Mouse (Mus musculus) kidney, embryonic 16.5 days (tissue): ENCODE data around the gene Txnip. TPM values are rescaled to one million over a fixed set of nuclear protein-coding genes. Genes with fewer than 3 reads are reported as not detected.
A peak's percentile ranks its signal among the peaks of the same experiment; 100 is the strongest.

ENCODE experiments used
- ATAC-seq: fragments of 200-750 bp; cut with Nextera tagmentation; 2 replicates; pipeline ENCODE4 v1.8.0; 2017; ENCODE audit warnings: moderate TSS enrichment; ENCODE audit not compliant: low FRiP score, low TSS enrichment
- H3K27ac ChIP-seq: fragments of 300-500 bp; sonication (generic); 2 replicates; pipeline ENCODE4 v1.5.1; 2014; ENCODE audit warnings: low read length
- H3K27me3 ChIP-seq: fragments of 300-500 bp; sonication (generic); 2 replicates; pipeline ENCODE4 v1.6.1; 2014; ENCODE audit warnings: low read length, control low read depth, mixed read lengths; ENCODE audit not compliant: insufficient read depth
- H3K36me3 ChIP-seq: fragments of 300-500 bp; sonication (generic); 2 replicates; pipeline ENCODE4 v1.6.1; 2014; ENCODE audit warnings: low read length, control low read depth, mixed read lengths; ENCODE audit not compliant: insufficient read depth
- H3K4me1 ChIP-seq: fragments of 300-500 bp; sonication (generic); 2 replicates; pipeline ENCODE4 v1.6.1; 2014; ENCODE audit warnings: low read length, control low read depth, mixed read lengths; ENCODE audit not compliant: insufficient read depth
- H3K4me2 ChIP-seq: fragments of 300-500 bp; sonication (generic); replicated peaks from 2 replicates; pipeline ENCODE4 v1.6.1; 2014; ENCODE audit warnings: low read depth, low read length
- H3K4me3 ChIP-seq: fragments of 300-500 bp; sonication (generic); 2 replicates; pipeline ENCODE4 v1.5.1; 2014; ENCODE audit warnings: mild to moderate bottlenecking, low read length
- H3K9ac ChIP-seq: fragments of 300-500 bp; sonication (generic); replicated peaks from 2 replicates; pipeline ENCODE4 v1.6.1; 2014; ENCODE audit warnings: low read length
- H3K9me3 ChIP-seq: fragments of 300-500 bp; sonication (generic); 2 replicates; pipeline ENCODE4 v1.6.1; 2016; ENCODE audit warnings: low read length, control low read depth
- WGBS: fragments of 180-500 bp; shearing (Covaris S2); extraction: QIAGEN DNeasy Blood & Tissue Kit; methylation state at CpG from one replicate; pipeline ENCODE4 v1.1.7; 2014; 5-methylcytosine and 5-hydroxymethylcytosine counted together
- polyA plus RNA-seq: library from polyadenylated mRNA; unstranded; fragments of >200 nt; fragmentation: Nextera tagmentation; extraction: Ambion mirVana; gene quantifications from 2 replicates; pipeline ENCODE4 v1.2.1, GENCODE M21; 2015

Txnip gene
- polyA plus RNA-seq, 1 experiment from 2014 or later: 197 TPM

DNA sequence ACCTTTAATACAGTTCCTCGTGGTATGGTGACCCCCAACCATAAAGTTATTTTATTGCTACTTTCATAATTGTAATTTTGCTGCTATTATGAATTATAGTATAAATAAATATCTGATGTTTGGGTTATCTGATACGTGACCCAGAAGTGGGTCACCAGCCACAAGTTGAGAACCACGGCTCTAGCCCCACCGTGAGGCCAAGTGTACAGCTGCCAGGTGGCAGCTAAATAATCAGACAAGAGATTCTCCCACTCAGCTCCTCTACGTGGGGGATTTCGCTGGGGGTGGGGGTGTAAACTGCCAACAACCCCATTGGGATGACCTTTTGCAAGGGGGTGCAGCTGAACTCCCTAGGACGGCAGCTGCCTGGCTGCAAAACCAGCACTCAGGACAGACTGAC lies 25.7 kb upstream of the Txnip start:
- Histone ChIP-seq H3K4me2 (no peak overlapping the region), H3K4me1 (peaks cover 5% of the 10 kb centered on the region; the same call in 1 of the 2 replicates), H3K36me3 (no peaks in the 10 kb centered on the region), H3K4me3 (no peak overlapping the region), H3K9ac (no peak overlapping the region), H3K9me3 (no peaks in the 10 kb centered on the region), H3K27ac (no peak overlapping the region), H3K27me3 (peaks cover 24% of the 10 kb centered on the region)
- whole genome bisulfite sequencing: 48% methylated on average over 7 of the region's 7 CpGs
- no peak for ATAC-seq

DNA sequence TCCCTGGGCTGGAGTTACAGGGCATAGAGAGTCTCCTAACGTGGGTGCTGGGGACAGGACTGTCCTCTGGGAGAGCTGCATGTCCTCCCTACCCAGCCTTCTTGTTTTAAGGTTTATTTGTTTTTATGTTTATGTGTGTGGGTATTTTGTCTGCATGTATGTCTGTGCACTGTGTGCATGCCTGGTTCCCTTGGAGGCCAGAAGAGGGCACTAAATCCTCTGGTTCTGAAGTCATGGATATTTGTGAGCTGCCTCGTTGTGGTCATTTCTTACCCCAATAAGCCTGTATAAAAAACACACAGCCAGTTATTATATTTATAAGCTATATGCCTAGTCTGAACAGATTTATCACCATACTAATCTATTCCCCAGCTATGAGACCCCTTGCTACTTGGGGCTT lies 23.5 kb upstream of the Txnip start:
- ATAC-seq: no peak
- H3K4me2 ChIP-seq: no peak overlapping the region
- peaks cover 3% of the 10 kb centered on the region for H3K27me3 ChIP-seq
- no peak overlapping the region for H3K27ac ChIP-seq
- H3K4me3 ChIP-seq: no peak overlapping the region
- no peaks in the 10 kb centered on the region for H3K4me1 ChIP-seq
- H3K36me3 ChIP-seq: no peaks in the 10 kb centered on the region
- H3K9me3 ChIP-seq: no peaks in the 10 kb centered on the region
- no peak overlapping the region for H3K9ac ChIP-seq
- WGBS: 59% methylated on average over 2 of the region's 2 CpGs

DNA sequence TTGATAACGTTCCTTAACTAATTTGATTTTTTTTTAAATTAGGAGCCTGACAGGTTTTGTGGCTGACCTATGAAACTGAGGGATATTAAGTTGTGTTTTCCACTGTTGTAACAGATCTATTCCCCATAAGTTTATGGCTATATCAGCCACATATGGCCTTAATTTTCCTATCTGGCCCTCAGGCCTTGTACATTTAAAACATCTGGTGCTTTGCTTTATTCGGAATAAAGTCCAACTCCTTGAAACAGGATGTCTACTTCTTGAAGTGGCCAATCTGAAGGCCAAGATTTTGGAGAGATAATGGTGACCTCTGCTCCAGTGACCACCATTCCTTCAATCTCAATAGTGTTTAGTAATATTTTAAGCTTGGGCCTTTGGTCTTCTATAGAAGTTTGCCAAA lies 18.4 kb upstream of the Txnip start:
- H3K4me2 ChIP-seq: no peak overlapping the region
- H3K27ac ChIP-seq: no peak overlapping the region
- no peaks in the 10 kb centered on the region for H3K9me3 ChIP-seq
- 63% methylated on average over 2 of the region's 2 CpGs for WGBS
- H3K27me3 ChIP-seq: no peaks in the 10 kb centered on the region
- no peak overlapping the region for H3K9ac ChIP-seq
- no peak for ATAC-seq
- no peaks in the 10 kb centered on the region for H3K4me1 ChIP-seq
- H3K36me3 ChIP-seq: no peaks in the 10 kb centered on the region
- no peak overlapping the region for H3K4me3 ChIP-seq

DNA sequence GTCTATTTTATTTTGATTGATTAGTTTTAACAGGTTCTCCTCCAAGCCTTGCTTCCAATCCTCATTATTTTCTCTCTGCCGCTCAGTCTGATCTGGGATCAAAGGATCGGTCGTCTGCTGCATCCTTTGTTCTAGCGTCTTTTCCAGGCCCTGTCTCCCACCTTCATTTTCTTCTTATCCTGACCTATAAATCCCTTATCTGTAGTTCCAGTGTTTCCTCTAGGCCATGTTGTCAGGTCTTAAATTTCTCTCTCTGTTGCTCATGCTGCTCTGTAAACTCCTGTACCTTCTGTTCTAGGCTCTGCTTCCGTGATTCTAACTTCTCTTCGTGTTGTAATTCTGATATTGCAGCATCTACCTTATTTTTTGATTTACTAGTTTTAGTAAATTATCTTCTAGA lies 17.0 kb upstream of the Txnip start:
- Histone ChIP-seq H3K36me3 (no peaks in the 10 kb centered on the region), H3K27ac (no peak overlapping the region), H3K4me3 (no peak overlapping the region), H3K27me3 (no peaks in the 10 kb centered on the region), H3K4me2 (no peak overlapping the region), H3K9me3 (no peaks in the 10 kb centered on the region), H3K4me1 (no peaks in the 10 kb centered on the region), H3K9ac (no peak overlapping the region)
- no peak for ATAC-seq
- WGBS: 44% methylated on average over 6 of the region's 6 CpGs

DNA sequence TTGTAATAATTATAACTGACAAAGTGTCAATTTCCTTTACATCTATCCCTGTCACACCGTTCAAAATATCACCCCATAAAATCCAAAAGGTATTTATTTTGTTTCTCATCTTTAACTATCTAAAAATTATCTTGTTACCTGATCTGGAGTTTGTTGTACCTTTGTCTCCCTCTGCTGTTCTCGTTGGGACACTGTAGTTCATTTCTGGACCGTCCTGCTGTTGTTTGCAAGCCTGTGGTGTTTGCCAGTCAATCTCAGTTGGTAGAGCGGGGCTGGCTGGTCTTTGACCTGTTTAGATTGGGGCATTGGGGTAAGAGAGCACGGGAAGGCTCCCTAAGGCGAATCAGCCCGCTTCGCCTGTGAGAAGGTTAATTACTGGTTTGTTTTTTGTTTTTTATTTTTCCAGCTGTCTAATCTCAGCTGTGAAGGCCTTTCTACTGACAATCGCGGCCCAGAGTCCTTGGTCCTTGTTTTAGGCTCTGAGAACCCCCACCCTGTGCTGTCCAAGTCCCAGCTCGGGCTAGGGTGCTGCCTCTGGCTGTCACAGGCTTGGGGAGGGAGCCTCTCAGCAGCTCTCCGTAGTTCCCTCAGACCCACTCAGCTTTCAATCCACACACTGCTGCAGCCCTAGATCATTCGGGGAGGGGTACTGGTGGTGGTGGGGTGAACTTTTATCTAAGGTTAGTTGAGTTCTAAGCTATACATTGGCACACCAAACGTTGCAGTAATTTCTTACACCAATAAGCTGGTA lies 16.3 kb upstream of the Txnip start:
- 21% methylated on average over 14 of the region's 14 CpGs for WGBS

DNA sequence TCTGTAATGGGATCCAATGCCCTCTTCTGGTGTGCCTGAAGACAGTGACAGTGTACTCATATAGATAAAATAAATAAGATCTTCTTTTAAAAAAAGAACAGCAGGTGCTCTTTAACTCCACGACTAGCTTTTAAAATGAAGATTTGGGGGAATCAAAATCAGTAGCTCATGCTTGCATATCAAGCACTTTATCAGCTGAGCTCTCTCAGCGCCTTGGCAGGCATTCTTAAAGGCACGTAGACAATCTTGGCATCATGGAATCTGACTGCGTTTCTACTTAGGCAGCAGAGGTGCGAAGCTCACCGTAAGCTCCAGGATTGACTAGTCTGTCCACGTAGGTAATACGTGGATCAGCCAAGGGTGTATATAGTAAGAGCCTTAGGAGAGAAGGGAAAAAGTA lies 15.2 kb upstream of the Txnip start:
- WGBS: 79% methylated on average over 8 of the region's 8 CpGs
- Histone ChIP-seq H3K4me1 (0 out of 2 replicates have a peak, but pooled peaks cover under 1% of the 10 kb centered on the region), H3K27me3 (no peaks in the 10 kb centered on the region), H3K36me3 (no peaks in the 10 kb centered on the region), H3K27ac (no peak overlapping the region), H3K9ac (no peak overlapping the region), H3K9me3 (no peaks in the 10 kb centered on the region), H3K4me3 (no peak overlapping the region), H3K4me2 (no peak overlapping the region)
- ATAC-seq: no peak

More for the DNA sequence above, 16.3 kb upstream of the Txnip start:
- no peak overlapping the region for H3K4me3 ChIP-seq
- no peaks in the 10 kb centered on the region for H3K4me1 ChIP-seq
- ATAC-seq: no peak
- no peaks in the 10 kb centered on the region for H3K27me3 ChIP-seq
- H3K27ac ChIP-seq: no peak overlapping the region
- no peak overlapping the region for H3K4me2 ChIP-seq
- H3K36me3 ChIP-seq: no peaks in the 10 kb centered on the region
- no peak overlapping the region for H3K9ac ChIP-seq
- H3K9me3 ChIP-seq: no peaks in the 10 kb centered on the region

DNA sequence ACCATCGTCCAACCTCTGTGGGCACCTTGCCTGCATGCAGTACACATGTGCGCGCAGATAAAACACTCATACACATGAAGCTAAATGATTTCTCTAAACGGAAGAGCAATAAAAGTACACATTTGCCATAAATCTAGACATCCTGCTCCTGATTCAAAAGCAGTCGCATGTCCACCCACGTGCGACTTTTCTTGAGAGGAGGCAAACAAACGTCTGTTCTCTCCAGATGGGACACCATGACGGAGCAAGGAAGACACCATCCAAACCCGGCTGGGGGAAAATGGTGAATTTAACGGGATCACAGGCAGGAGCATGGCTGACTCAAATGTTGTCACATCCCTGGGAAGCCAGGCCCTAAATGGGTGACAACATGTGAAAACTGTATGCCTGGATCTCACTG lies 14.4 kb upstream of the Txnip start:
- H3K4me2 ChIP-seq: no peak overlapping the region
- H3K27ac ChIP-seq: no peak overlapping the region
- no peak overlapping the region for H3K9ac ChIP-seq
- no peaks in the 10 kb centered on the region for H3K9me3 ChIP-seq
- H3K4me3 ChIP-seq: no peak overlapping the region
- no peaks in the 10 kb centered on the region for H3K36me3 ChIP-seq
- 0 out of 2 replicates have a peak, but pooled peaks cover 2% of the 10 kb centered on the region for H3K4me1 ChIP-seq
- WGBS: 71% methylated on average over 11 of the region's 11 CpGs
- no peaks in the 10 kb centered on the region for H3K27me3 ChIP-seq
- ATAC-seq: no peak

DNA sequence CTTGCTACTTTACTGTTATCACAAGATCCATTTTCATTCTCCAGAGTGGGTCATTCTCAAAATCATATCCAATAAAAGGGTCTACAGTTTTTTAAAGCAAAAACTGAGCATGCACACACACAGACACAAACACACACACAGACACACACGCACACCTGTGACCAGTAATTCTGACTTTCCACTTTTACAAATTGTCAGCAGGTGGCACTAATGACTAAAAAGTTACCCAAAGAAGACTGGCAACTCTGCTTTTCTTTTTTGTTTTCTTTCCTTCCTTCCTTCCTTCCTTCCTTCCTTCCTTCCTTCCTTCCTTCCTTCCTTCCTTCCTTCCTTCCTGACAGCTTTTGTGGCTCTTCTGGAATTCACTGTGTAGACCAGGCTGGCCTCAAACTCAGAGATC lies 12.2 kb upstream of the Txnip start:
- H3K9me3 ChIP-seq: no peaks in the 10 kb centered on the region
- no peaks in the 10 kb centered on the region for H3K27me3 ChIP-seq
- H3K36me3 ChIP-seq: no peaks in the 10 kb centered on the region
- no peak overlapping the region for H3K4me3 ChIP-seq
- WGBS: 45% methylated on average over 1 of the region's 1 CpGs
- 0 out of 2 replicates have a peak, but pooled peaks cover 2% of the 10 kb centered on the region for H3K4me1 ChIP-seq
- no peak overlapping the region for H3K27ac ChIP-seq
- H3K9ac ChIP-seq: no peak overlapping the region
- H3K4me2 ChIP-seq: no peak overlapping the region
- no peak for ATAC-seq

DNA sequence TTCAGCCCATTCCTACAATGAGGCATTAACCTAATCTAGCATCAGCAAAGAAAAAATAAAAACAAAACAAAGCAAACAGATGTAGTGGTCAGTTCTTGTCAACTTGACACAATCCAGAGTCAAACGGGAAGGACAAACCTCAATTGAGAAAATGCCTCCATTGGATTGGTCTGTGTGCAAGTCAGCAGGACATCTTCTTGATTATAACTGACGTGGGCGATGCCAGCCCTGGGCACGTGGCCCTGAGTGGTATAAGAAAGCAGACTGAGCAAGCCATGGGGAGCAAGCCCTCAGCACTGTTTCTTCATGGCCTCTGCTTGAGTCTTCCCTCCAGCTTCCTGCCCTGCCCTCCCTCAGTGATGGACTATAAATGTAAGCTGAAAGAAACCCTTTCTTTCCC lies 10.9 kb upstream of the Txnip start:
- no peak for ATAC-seq
- H3K4me3 ChIP-seq: no peak overlapping the region
- H3K36me3 ChIP-seq: no peaks in the 10 kb centered on the region
- no peaks in the 10 kb centered on the region for H3K9me3 ChIP-seq
- H3K4me1 ChIP-seq: peaks cover 5% of the 10 kb centered on the region; the same call in 1 of the 2 replicates
- H3K4me2 ChIP-seq: no peak overlapping the region
- H3K27ac ChIP-seq: no peak overlapping the region
- H3K9ac ChIP-seq: no peak overlapping the region
- no peaks in the 10 kb centered on the region for H3K27me3 ChIP-seq
- WGBS: 54% methylated on average over 4 of the region's 4 CpGs

DNA sequence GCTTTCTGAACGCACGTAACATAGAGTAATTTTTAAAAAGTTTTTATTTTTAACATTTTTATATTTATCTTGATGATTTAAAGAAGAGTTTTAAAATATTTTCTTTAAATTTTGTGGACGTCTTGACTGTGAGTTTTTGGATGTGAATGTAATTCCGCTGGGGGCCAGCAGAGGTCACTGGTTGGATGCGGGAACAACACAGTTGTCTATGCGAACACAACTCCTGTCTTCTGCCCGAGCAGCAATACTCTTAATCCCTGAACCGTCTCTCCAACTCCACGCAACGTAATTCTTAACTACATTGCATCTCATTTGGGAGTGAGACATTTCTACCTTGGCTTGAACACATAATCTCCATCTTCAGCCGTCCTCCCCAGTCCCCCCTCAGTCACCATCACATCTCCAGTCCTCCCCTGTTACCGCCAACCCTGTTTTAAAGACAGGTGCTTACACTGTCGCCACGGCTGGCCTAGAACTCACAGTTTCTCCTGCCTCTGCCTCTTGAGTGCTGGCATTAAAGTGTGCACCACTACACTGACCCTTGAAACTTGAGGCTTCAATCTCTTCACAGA lies 10.3 kb upstream of the Txnip start:
- Histone ChIP-seq H3K4me2 (peak overlapping the region; percentile 26), H3K27me3 (no peaks in the 10 kb centered on the region), H3K4me3 (no peak overlapping the region), H3K4me1 (peaks cover 5% of the 10 kb centered on the region; the same call in 1 of the 2 replicates), H3K27ac (no peak overlapping the region), H3K9ac (no peak overlapping the region), H3K9me3 (no peaks in the 10 kb centered on the region), H3K36me3 (no peaks in the 10 kb centered on the region)
- WGBS: 7% methylated on average over 14 of the region's 14 CpGs
- peak; percentile 55 for ATAC-seq
